Mouse (Mus musculus) brain, embryonic 14.5 days (tissue): Measurements from ENCODE around the gene Krt75. TPM values are rescaled to one million over a fixed set of nuclear protein-coding genes. Genes with fewer than 3 reads are reported as not detected.

ENCODE experiments used
- DNase-seq: peaks from one replicate; pipeline ENCODE4 v3.0.0-alpha.2; 2011; ENCODE audit warnings: low read depth
- CTCF ChIP-seq: fragments of 200-500 bp; IDR thresholded peaks from 2 replicates; pipeline ENCODE4 v1.5.1; 2012; ENCODE audit warnings: inconsistent platforms, mild to moderate bottlenecking, moderate library complexity, borderline replicate concordance; ENCODE audit not compliant: insufficient read depth, insufficient read length; ENCODE audit errors: extremely low read depth
- POLR2A ChIP-seq: fragments of 200-500 bp; IDR thresholded peaks from 2 replicates; pipeline ENCODE4 v1.6.1; 2012; ENCODE audit warnings: mild to moderate bottlenecking, inconsistent platforms, borderline replicate concordance; ENCODE audit not compliant: poor library complexity, insufficient read depth, insufficient read length, severe bottlenecking; ENCODE audit errors: extremely low read depth
- polyA plus RNA-seq: library from polyadenylated mRNA; depleted of rRNA; stranded (reverse); fragments of >200 nt; gene quantifications from 2 replicates; pipeline ENCODE4 v1.2.3, GENCODE M21; 2012; rRNA removed

The Krt75 gene
- 0.06 and 0.07 TPM in 2 replicates for polyA plus RNA-seq

GRCm38 (mm10) chr15:101573796-101574345 lies at the start of gene Krt75:
Gene Krt75, minus strand, starts transcription at chr15:101573904.
- no peak for TF ChIP-seq CTCF
- TF ChIP-seq POLR2A: no peak
- peak; percentile 8 for DNase-seq

- TF ChIP-seq CTCF (no peak), POLR2A (no peak)
Observed at GRCm38 (mm10) chr15:101599123-101599522, 25.4 kb upstream of the Krt75 start.

GRCm38 (mm10) chr15:101588216-101588615 lies 14.5 kb upstream of the Krt75 start:
- TF ChIP-seq POLR2A: no peak
- peak; percentile 26; the same call in 1 of the 2 replicates for TF ChIP-seq CTCF
- DNase-seq: no peak

More at GRCm38 (mm10) chr15:101599123-101599522, 25.4 kb upstream of the Krt75 start:
- DNase-seq: no peak

GRCm38 (mm10) chr15:101584456-101584855 lies 10.8 kb upstream of the Krt75 start:
- no peak for DNase-seq
- TF ChIP-seq CTCF (no peak), POLR2A (no peak)

- DNase-seq: peak; percentile 2
- TF ChIP-seq CTCF (no peak), POLR2A (no peak)
Observed at GRCm38 (mm10) chr15:101583211-101583965, 9.7 kb upstream of the Krt75 start.

GRCm38 (mm10) chr15:101581701-101582100 lies 8.0 kb upstream of the Krt75 start:
- no peak for DNase-seq
- TF ChIP-seq POLR2A (no peak), CTCF (no peak)

- TF ChIP-seq CTCF (no peak), POLR2A (no peak)
- no peak for DNase-seq
Observed at GRCm38 (mm10) chr15:101575506-101575905, 1.8 kb upstream of the Krt75 start.

GRCm38 (mm10) chr15:101567780-101568179 lies 5.9 kb downstream of the Krt75 start:
- DNase-seq: no peak
- TF ChIP-seq POLR2A (no peak), CTCF (peak; percentile 26; the same call in 1 of the 2 replicates)

- TF ChIP-seq CTCF: no peak
- no peak for TF ChIP-seq POLR2A
- no peak for DNase-seq
Observed at GRCm38 (mm10) chr15:101562850-101563249, 10.9 kb downstream of the Krt75 start, which contains the start of gene Krt90. Gene Krt90, minus strand, starts transcription at chr15:101562950.

GRCm38 (mm10) chr15:101558034-101558646 lies 15.6 kb downstream of the Krt75 start:
- no peak for DNase-seq
- TF ChIP-seq CTCF: no peak

- DNase-seq: peak; percentile 62
- no peak for TF ChIP-seq POLR2A
- TF ChIP-seq CTCF: no peak
Observed at GRCm38 (mm10) chr15:101553169-101553568, 20.5 kb downstream of the Krt75 start.
